Mouse (Mus musculus): ENCODE results near the gene Bnipl. TPM values are rescaled to one million over a fixed set of nuclear protein-coding genes. Genes with fewer than 3 reads are reported as not detected.

Bnipl gene
- total RNA-seq, 2 experiments from 2014 or later = 0.25 TPM; not detected in 1

GRCm38 (mm10) chr3:95240900-95241299 lies 10.1 kb downstream of the Bnipl start:
- DNase-seq (ENCODE audit: low spot score in 2 of 2) = no peak

DNA sequence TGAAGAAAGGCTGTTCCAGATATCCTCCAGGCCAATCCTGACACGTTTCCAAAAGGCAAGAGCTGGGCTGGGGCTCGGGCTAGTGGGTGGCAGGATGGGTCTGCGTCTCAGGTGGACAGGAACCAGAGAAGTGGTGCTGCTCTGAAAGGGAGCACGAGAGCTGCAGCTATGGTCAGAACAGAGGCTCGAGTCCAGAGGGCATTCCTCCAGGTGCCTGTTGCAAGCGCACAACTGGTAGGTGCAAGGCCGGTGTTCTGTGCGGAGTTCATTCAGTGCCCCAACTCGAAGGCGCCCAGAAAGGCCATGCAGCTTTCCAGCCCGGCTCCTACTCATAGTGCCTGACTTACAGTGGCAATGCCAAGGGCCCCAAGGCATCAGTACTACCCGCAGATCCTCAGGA lies 11.0 kb downstream of the Bnipl start:
- no peak for DNase-seq (ENCODE audit: low spot score in 2 of 2)

GRCm38 (mm10) chr3:95239022-95239421 lies 12.0 kb downstream of the Bnipl start:
- DNase-seq (ENCODE audit: low spot score in 2 of 2) = no peak

DNA sequence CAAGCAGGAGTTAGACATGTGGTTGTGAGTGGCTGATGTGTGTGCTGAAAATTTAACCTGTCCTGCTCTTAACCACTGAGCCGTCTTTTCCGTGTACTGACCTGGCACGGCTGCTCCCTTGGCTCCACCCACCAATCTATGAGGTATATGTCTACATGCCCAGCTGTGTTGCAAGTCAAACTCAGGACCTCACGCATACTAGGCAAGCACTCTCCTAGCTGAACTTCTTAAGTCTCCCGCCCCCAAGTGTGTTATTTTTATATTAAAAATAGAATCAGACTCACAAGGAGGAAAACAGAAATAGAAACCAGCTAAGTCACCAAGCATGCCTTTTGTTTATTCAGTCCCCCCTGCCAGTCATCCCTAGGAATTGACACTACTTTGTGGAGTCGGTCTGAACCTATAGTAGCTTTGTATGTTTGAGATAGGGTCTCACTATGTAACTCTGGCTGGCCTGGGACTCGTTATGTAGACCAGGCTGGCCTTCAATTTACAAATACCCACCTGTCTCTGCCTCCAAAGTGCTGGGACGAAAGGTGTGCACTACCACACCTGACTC lies 13.4 kb downstream of the Bnipl start:
- DNase-seq (ENCODE audit: low spot score in 2 of 2) = no peak

DNA sequence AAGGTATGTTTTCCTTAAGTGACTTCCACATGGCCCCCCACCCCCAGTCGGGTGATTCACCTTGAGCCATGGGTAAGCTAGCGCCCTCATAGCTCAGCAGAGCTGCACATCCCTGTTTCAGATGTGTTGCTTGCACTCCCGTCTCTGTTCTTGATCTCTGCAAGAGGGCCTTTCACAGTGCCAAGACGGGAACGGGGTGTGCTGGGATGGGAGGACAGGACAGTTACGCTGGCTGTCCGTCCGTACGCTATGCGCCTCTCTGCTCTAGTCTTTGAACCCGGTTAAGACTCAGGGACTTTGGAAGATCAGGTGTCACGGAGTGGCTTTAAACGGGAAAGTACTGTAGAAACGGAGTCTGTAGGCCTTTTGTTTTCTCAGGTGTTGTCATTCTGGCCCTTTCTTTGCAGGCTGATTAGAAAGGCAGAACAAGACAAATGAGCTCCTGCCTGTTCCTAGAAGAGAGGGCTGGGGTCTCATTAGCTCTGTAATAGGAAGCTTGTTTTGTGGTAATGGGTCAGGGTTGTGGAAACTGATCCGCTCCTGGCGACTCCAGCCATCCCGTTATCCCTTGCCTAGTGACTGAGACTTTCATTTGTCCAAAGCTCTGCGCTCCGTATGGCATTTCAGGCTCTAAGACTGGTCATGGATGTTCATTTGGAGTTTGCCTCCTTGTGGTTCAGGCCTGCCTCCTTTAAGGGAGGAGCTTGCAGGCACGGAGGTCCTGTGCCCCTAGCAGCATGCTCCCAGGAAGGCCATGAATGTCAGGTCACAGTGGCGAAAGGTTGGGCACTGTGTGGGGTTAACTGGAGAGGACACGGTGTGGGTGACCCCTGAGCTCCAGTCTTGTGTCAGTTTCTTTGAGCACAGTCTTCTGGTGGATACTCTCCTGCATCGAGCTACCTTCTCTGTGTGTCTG lies 15.3 kb downstream of the Bnipl start:
- no peak for DNase-seq (ENCODE audit: low spot score in 2 of 2)

DNA sequence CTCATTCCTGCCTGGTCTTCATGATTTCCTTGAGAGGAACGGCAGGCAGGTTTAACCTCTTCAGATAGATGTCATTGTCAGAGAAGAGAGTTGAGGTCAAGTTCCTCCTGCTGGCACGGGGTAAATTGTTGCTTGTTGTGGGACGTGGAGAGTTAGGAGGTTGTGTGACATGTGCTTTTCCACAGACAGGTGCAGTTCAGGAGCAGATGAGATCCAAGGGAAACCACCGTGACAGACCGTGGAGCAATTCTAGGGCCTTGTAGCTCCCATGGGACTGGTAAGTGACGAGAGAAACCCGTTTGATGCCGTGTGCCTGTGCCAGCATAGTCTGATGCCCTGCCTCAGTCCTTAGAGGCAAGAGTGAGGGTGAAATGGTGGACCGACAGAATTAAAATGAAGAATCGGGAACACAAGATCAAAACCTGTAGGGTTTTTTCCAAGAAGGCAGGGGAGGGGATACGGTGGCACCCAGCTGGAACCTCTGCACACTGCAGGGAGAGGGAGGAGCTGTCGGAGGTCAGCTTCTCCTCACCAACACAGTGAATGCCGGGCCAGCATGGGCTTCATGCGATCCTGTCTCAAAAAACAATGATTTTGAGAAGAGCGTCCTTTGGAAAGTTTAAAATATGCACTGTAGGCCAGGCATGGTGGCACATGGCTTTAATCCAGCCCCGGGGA lies 17.6 kb downstream of the Bnipl start:
- no peak for DNase-seq (ENCODE audit: low spot score in 2 of 2)

DNA sequence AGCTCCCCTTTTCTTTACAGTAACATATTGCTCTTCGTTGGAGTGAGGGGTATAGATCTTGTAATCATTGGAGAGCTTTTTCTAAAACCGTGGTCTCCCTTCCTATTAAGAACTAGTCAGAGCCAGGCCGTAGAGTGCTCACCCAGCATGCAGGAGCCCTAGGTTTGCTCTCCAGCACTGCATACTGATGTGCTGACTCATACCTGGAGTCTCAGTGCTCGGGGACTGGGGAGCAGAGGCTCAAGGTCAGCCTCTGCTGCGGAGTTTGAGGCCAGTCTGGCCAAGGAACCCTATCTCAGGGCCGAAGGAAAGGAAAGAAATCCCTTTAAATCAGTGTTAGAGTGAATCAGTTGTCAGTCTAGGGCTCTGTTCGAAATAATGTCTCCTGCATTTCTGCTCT lies 18.2 kb downstream of the Bnipl start:
- DNase-seq (ENCODE audit: low spot score in 2 of 2) = no peak

GRCm38 (mm10) chr3:95231298-95232221 lies 19.4 kb downstream of the Bnipl start, which contains the start of gene Mllt11:
Mllt11 (minus strand) TSS chr3:95232171.
- DNase-seq (ENCODE audit: low spot score in 2 of 2) = peak in 1 of 2 experiments; percentile 27

- no peak for DNase-seq (ENCODE audit: low spot score in 2 of 2)
Measured at GRCm38 (mm10) chr3:95230495-95231297, 20.3 kb downstream of the Bnipl start.

- peak; percentile 68 to 70 for DNase-seq (ENCODE audit: low spot score in 2 of 2)
Measured at GRCm38 (mm10) chr3:95229781-95230494, 21.1 kb downstream of the Bnipl start.

- peak; percentile 70 to 74 for DNase-seq (ENCODE audit: low spot score in 2 of 2)
Measured at GRCm38 (mm10) chr3:95228894-95229780, 21.9 kb downstream of the Bnipl start.

- DNase-seq (ENCODE audit: low spot score in 2 of 2) = peak; percentile 88 to 91
Measured at GRCm38 (mm10) chr3:95228148-95228893, 22.7 kb downstream of the Bnipl start, which contains the start of gene Cdc42se1. Cdc42se1 (plus strand) TSS chr3:95228732.

DNA sequence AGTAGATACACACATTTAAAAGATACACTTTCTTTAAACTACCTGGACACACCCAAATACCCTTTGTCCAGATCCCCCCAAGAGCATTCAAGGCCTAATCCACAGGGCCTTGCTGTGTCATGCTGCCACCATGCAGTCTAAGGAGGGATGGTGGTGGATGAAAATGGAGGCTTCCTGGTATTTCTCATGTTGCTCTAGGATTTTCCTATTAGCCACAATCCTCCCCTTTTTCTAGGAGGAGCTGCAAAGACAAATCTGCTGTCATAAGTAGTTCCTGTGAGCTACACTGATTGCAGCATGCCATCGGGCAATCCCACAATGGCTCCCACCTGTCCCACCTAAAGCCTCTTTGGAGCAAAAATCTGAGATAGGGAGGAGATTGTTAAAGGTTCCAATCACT lies 23.8 kb downstream of the Bnipl start:
- no peak for DNase-seq (ENCODE audit: low spot score in 2 of 2)

DNA sequence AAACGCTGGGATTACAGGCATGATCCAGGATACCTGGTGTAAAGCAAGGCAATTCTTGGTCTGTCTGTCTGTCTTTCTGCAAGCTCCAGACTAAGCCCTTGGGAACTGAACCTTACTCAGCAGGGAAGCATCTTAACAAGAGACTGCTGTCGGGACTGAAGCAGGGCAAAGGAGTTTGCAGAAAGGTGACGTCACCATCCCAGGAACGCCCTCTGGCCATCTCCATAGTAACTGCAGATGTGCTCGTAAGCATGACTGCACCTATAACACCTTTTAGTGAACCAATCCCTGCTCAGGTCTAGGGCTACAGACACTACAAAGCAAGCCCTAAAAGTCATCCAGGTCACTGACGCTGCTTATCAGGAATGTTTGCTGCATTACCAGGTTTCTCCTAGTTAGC lies 26.7 kb downstream of the Bnipl start:
- no peak for DNase-seq (ENCODE audit: low spot score in 2 of 2)

- DNase-seq (ENCODE audit: low spot score in 2 of 2) = no peak
Measured at GRCm38 (mm10) chr3:95223041-95223440, 28.0 kb downstream of the Bnipl start.

DNA sequence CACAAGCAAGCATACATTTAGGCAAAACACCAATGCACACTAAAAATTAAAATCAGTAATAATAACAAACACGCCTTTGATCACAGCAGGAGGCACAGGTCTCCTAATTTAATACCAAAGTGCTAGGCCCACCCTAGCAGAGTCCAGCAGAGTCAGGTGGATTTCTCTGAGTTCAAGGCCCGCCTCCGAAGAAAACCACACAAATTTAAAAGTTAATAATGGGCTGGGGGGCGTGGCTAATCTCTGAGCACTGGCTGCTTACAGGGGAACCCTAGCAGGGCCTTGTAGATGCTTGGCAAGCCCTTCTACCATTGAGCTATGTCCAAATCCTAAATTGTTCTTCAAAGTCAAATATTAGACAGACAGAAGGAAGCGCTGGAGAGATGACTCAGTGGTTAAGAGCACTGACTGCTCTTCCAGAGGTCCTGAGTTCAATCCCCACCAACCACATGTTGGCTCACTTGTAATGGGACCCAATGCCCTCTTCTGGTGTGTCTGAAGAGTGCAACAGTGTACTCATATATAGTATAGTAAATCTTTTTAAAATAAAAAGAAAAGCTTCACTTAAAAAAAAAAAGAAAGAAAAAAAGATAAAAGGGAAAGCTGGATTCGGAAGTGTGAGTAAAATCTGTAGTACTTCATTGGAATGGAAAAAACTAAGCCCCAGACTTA lies 32.4 kb downstream of the Bnipl start:
- no peak for DNase-seq (ENCODE audit: low spot score in 2 of 2)
